Mouse (Mus musculus) stomach, postnatal 0 days (tissue): Measurements from ENCODE around the gene Sh3bp2. TPM values are rescaled to one million over a fixed set of nuclear protein-coding genes. Genes with fewer than 3 reads are reported as not detected.
"Not testable (repeated sequence)": the region's sequence is repeated elsewhere in the genome, so short reads cannot be mapped to it uniquely, and the experiment has no call there.

Source experiments
- ATAC-seq: fragments of 200-750 bp; cut with Nextera tagmentation; 2 replicates; pipeline ENCODE4 v1.8.0; 2017; ENCODE audit not compliant: low FRiP score, low TSS enrichment
- DNase-seq: peaks from one replicate; pipeline ENCODE4 v3.0.0-alpha.2; 2016; ENCODE audit warnings: low spot score
- H3K27ac ChIP-seq: fragments of 300-500 bp; sonication (generic); replicated peaks from 2 replicates; pipeline ENCODE4 v1.5.1; 2014; ENCODE audit warnings: mild to moderate bottlenecking, control low read depth
- H3K27me3 ChIP-seq: fragments of 300-500 bp; sonication (generic); 2 replicates; pipeline ENCODE4 v1.6.1; 2014; ENCODE audit warnings: low read length; ENCODE audit not compliant: control insufficient read depth, insufficient read depth
- H3K36me3 ChIP-seq: fragments of 300-500 bp; sonication (generic); 2 replicates; pipeline ENCODE4 v1.6.1; 2014; ENCODE audit warnings: low read length, mixed read lengths; ENCODE audit not compliant: control insufficient read depth, insufficient read depth
- H3K4me1 ChIP-seq: fragments of 300-500 bp; sonication (generic); replicated peaks from 2 replicates; pipeline ENCODE4 v1.6.1; 2014; ENCODE audit warnings: antibody characterized with exemption; ENCODE audit not compliant: control insufficient read depth, insufficient read depth
- H3K4me2 ChIP-seq: fragments of 300-500 bp; sonication (generic); replicated peaks from 2 replicates; pipeline ENCODE4 v1.6.1; 2014; ENCODE audit warnings: low read depth, mild to moderate bottlenecking, control low read depth, moderate library complexity
- H3K4me3 ChIP-seq: fragments of 300-500 bp; sonication (generic); 2 replicates; pipeline ENCODE4 v1.5.1; 2014; ENCODE audit warnings: low read depth, low read length, control low read depth
- H3K9ac ChIP-seq: fragments of 300-500 bp; sonication (generic); 2 replicates; pipeline ENCODE4 v1.6.1; 2014; ENCODE audit warnings: mild to moderate bottlenecking, low read length, control low read depth, mixed read lengths
- H3K9me3 ChIP-seq: fragments of 300-500 bp; sonication (generic); 2 replicates; pipeline ENCODE4 v1.6.1; 2016; ENCODE audit warnings: low read length; ENCODE audit not compliant: control insufficient read depth
- CTCF ChIP-seq: IDR thresholded peaks from 2 replicates; pipeline ENCODE4 v1.5.1; 2016; ENCODE audit warnings: antibody characterized with exemption, low read depth, mild to moderate bottlenecking, moderate library complexity
- EP300 ChIP-seq: optimal IDR thresholded peaks from 2 replicates; pipeline ENCODE3; 2016; ENCODE audit warnings: antibody characterized with exemption
- WGBS: fragments of 180-500 bp; shearing (Covaris S2); extraction: QIAGEN DNeasy Blood & Tissue Kit; methylation state at CpG from one replicate; pipeline ENCODE4 v1.1.7; 2014; 5-methylcytosine and 5-hydroxymethylcytosine counted together
- polyA plus RNA-seq: library from polyadenylated mRNA; unstranded; fragments of >200 nt; fragmentation: Nextera tagmentation; extraction: Ambion mirVana; gene quantifications from 2 replicates; pipeline ENCODE4 v1.2.1, GENCODE M21; 2015

The Sh3bp2 gene
- polyA plus RNA-seq, 1 experiment from 2014 or later, result 4.9 TPM

DNA sequence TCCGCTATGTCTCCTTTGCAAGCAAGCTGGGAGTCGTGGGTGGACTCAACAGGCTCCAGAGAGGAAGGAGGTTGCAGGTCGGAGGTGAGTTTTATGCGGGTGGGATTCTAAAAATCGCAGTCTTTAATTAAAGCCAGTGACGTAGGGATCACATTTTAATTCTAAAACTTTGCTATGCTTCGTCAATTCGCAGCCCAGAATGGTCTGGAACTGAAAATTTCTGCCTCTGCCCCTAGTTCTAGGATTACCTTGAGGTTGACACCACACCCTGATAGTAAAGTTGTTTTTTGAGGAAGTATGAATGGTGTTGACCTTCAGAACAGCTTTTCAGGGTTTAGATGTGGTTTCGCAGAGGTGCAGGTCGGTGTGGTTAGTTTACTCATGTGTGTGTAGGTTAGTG is 49.1 kb downstream of the Sh3bp2 start:
- 13% methylated on average over 10 of the region's 10 CpGs for WGBS
- ATAC-seq (no peak), DNase-seq (no peak)
- Histone ChIP-seq H3K4me1 (peaks cover 5% of the 10 kb centered on the region; the same call in 1 of the 2 replicates), H3K27me3 (no peaks in the 10 kb centered on the region), H3K9me3 (no peaks in the 10 kb centered on the region), H3K4me2 (peak overlapping the region; percentile 49), H3K36me3 (no peaks in the 10 kb centered on the region), H3K9ac (peak overlapping the region; percentile 93), H3K27ac (peak overlapping the region; percentile 41; the same call in 1 of the 2 replicates), H3K4me3 (peak overlapping the region; percentile 73)
- TF ChIP-seq EP300 (no peak), CTCF (no peak)

DNA sequence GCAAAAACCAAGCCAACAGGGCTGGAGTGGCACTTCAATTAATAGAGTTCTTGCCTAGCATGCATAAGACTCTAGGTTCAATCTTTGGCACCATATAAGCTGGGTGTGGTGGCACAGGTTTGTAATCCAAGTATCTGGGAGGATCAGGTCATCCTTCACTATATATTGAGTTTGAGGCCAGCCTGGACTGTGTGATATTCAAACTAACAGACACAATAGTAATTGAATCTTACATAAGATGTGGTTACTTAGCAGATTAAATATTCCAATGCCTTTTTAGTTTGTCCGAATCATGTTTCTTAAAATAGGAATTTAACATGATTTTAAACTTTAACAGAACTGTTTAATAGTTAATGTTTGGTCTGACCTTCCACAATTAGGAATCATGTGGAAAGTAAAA is 50.6 kb downstream of the Sh3bp2 start:
- Histone ChIP-seq H3K9me3 (no peaks in the 10 kb centered on the region), H3K4me1 (peaks cover 5% of the 10 kb centered on the region; the same call in 1 of the 2 replicates), H3K27me3 (no peaks in the 10 kb centered on the region), H3K4me2 (no peak overlapping the region), H3K36me3 (no peaks in the 10 kb centered on the region), H3K9ac (no peak overlapping the region), H3K4me3 (no peak overlapping the region), H3K27ac (no peak overlapping the region)
- no peak for ATAC-seq
- TF ChIP-seq EP300, result no peak
- no peak for TF ChIP-seq CTCF
- 74% methylated on average over 1 of the region's 1 CpGs for WGBS
- DNase-seq, result no peak

DNA sequence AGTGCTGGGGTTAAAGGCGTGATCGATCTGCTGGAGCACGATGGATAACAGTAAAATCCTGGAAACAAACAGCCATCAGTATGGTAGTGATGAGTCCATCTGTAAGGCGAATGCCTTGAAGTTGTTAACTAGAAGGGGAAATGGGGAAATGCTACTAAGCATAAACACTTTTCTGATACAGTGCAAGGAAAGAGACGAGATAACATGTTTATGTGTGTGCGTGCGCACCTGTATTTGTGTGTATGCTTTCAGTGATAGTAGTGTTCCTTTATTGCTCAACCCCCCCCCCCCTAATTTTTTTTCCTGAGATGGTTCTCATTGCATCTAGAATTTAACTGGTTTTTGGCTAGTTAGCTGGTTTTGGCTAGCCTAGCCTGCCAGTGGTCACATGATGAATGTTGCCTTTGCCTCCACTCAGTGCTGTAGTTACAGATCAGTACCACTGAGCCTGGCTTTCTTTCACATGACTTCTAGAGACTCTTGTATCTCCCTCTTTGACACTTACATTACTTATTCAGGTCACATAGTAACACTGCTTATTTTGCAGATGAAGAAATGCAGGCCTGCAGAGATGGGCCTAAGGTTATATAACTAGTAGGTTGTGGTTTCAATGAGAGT is 52.5 kb downstream of the Sh3bp2 start:
- no peak for ATAC-seq
- 92% methylated on average over 7 of the region's 7 CpGs for WGBS
- TF ChIP-seq CTCF, result no peak
- TF ChIP-seq EP300, result no peak
- Histone ChIP-seq H3K4me3 (no peak overlapping the region), H3K27me3 (no peaks in the 10 kb centered on the region), H3K4me2 (no peak overlapping the region), H3K4me1 (peaks cover 5% of the 10 kb centered on the region; the same call in 1 of the 2 replicates), H3K27ac (no peak overlapping the region), H3K36me3 (no peaks in the 10 kb centered on the region), H3K9ac (no peak overlapping the region), H3K9me3 (no peaks in the 10 kb centered on the region)
- DNase-seq, result no peak

DNA sequence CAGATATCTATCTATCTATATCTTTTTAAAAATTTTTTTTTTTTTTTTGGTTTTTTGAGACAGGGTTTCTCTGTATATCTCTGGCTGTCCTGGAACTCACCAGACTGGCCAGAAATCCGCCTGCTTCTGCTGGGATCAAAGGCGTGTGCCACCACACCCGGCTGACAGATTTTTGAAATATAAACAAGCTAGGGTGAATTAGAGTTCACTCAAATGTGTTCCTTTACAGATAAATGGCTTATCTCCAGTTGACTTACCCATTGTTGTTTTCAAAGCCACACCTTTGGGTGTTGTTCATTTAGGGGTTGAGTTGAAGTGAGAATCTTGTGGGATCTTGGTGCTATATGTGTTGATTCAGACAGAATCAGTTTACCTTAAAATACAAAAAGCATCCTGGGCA is 53.7 kb downstream of the Sh3bp2 start:
- no peak overlapping the region for H3K4me2 ChIP-seq
- ATAC-seq (no peak), DNase-seq (no peak)
- no peaks in the 10 kb centered on the region for H3K9me3 ChIP-seq
- no peak overlapping the region for H3K9ac ChIP-seq
- TF ChIP-seq CTCF, result no peak
- TF ChIP-seq EP300, result no peak
- no peak overlapping the region for H3K4me3 ChIP-seq
- no peaks in the 10 kb centered on the region for H3K27me3 ChIP-seq
- H3K27ac ChIP-seq, result no peak overlapping the region
- WGBS, result 24% methylated on average over 3 of the region's 3 CpGs
- peaks cover 5% of the 10 kb centered on the region; the same call in 1 of the 2 replicates for H3K4me1 ChIP-seq
- no peaks in the 10 kb centered on the region for H3K36me3 ChIP-seq

DNA sequence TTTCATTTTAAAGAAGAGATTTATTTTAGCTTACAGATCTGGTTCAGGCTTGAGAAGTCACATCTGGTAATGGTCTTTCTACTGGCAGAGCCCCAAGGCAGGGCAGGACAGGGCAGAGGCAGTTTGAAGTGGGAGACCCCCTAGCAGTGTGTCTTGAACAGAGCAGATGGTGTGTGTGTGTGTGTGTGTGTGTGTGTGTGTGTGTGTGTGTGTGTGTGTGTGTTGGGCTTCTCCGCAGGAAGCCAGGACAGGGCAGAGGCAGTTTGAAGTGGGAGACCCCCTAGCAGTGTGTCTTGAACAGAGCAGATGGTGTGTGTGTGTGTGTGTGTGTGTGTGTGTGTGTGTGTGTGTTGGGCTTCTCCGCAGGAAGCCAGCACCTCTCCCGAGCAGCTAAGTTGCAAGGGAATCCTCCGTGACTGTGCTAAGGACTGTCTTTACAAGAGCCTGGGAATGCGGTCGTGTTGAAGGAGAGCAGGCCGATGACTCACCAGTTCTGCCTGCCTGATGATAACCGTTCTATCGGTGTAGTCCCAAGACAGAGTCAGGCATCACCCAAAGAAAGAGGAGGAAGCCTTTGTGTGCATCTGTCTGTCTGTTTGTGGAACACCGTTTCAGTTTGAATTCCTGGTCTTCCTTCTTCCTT is 56.2 kb downstream of the Sh3bp2 start:
- H3K9me3 ChIP-seq, H3K36me3 ChIP-seq, H3K4me3 ChIP-seq, H3K9ac ChIP-seq, H3K4me1 ChIP-seq, H3K27me3 ChIP-seq, H3K4me2 ChIP-seq: not testable (repeated sequence)
- ATAC-seq (peak; percentile 74), DNase-seq (peak; percentile 47)
- 6% methylated on average over 10 of the region's 10 CpGs for WGBS
- peak overlapping the region; percentile 63 for H3K27ac ChIP-seq

DNA sequence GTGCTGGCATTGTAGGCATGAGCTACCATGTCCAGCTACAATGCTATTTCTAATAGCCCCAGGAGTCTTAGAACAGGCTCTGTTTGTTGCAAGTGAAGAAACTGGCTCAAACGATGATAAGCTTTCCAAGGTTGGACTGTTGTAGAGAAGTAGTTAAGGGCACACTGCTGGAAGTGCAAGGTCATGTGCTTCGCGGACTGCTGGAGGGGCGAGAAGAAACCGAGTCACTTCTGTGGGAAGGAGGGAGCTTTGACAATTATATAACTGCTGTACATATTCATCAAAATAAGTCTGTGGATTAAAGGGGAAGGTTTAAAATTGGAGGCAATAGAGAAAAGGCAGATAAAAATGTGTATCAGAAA is 56.7 kb downstream of the Sh3bp2 start:
- WGBS, result 63% methylated on average over 5 of the region's 5 CpGs
- no peak for DNase-seq
- Histone ChIP-seq H3K36me3 (no peaks in the 10 kb centered on the region), H3K9ac (no peak overlapping the region), H3K4me3 (no peak overlapping the region), H3K9me3 (no peaks in the 10 kb centered on the region), H3K4me2 (no peak overlapping the region), H3K4me1 (no peaks in the 10 kb centered on the region), H3K27ac (peak overlapping the region; percentile 63), H3K27me3 (no peaks in the 10 kb centered on the region)
- no peak for TF ChIP-seq CTCF
- no peak for TF ChIP-seq EP300
- ATAC-seq, result peak; percentile 8; the same call in 1 of the 2 replicates
